Mouse (Mus musculus): ENCODE measurements at regions not wholly inside any gene's neighbourhood (a gene's known extent, or its start where the extent isn't known, plus 50 kb on each side); places are given as distances from the start of the nearest gene placed in this dataset.
A peak's percentile ranks its signal among the peaks of the same experiment; 100 is the strongest.

- Histone ChIP-seq H3K9ac (no peak overlapping the region), H3K9me3 (replicated peaks) (no peaks in the 10 kb centered on the region), H3K27me3 (no peaks in the 10 kb centered on the region), H3K36me3 (ENCODE audit: poor library complexity, severe bottlenecking) (no peaks in the 10 kb centered on the region), H3K4me3 (no peak overlapping the region), H3K4me1 (no peaks in the 10 kb centered on the region), H3K4me2 (no peak overlapping the region), H3K27ac (no peak overlapping the region)
- WGBS: 57% methylated on average over 2 of the region's 2 CpGs
- ATAC-seq: peak; percentile 33; the same call in 1 of the 2 replicates
These were observed 143.2 kb upstream of the Krr1 start for GRCm38 (mm10) chr10:111829291-111829690.

- H3K27me3 ChIP-seq: no peaks in the 10 kb centered on the region
- peaks cover 1% of the 10 kb centered on the region for H3K4me1 ChIP-seq
- no peak overlapping the region for H3K4me2 ChIP-seq
- no peak overlapping the region for H3K4me3 ChIP-seq
- H3K9ac ChIP-seq: no peak overlapping the region
- no peaks in the 10 kb centered on the region for H3K9me3 ChIP-seq (replicated peaks)
- H3K36me3 ChIP-seq (ENCODE audit: poor library complexity, severe bottlenecking): no peaks in the 10 kb centered on the region
- ATAC-seq: no peak
- WGBS: 72% methylated on average over 1 of the region's 1 CpGs
- H3K27ac ChIP-seq: no peak overlapping the region
These were observed 141.4 kb upstream of the Krr1 start for GRCm38 (mm10) chr10:111831105-111831504.

GRCm38 (mm10) chr10:111833611-111834010 is 138.9 kb upstream of the Krr1 start:
- Histone ChIP-seq H3K4me1 (peaks cover 8% of the 10 kb centered on the region), H3K9ac (no peak overlapping the region), H3K4me2 (no peak overlapping the region), H3K4me3 (no peak overlapping the region), H3K9me3 (replicated peaks) (no peaks in the 10 kb centered on the region), H3K27me3 (no peaks in the 10 kb centered on the region), H3K36me3 (ENCODE audit: poor library complexity, severe bottlenecking) (no peaks in the 10 kb centered on the region), H3K27ac (no peak overlapping the region)
- ATAC-seq: no peak
- 87% methylated on average over 2 of the region's 2 CpGs for WGBS

GRCm38 (mm10) chr10:111834280-111834679 is 138.2 kb upstream of the Krr1 start:
- ATAC-seq: no peak
- Histone ChIP-seq H3K27me3 (no peaks in the 10 kb centered on the region), H3K9me3 (replicated peaks) (no peaks in the 10 kb centered on the region), H3K9ac (no peak overlapping the region), H3K27ac (no peak overlapping the region), H3K4me2 (no peak overlapping the region), H3K4me3 (no peak overlapping the region), H3K4me1 (peaks cover 8% of the 10 kb centered on the region), H3K36me3 (ENCODE audit: poor library complexity, severe bottlenecking) (no peaks in the 10 kb centered on the region)
- 79% methylated on average over 5 of the region's 5 CpGs for WGBS

GRCm38 (mm10) chr10:111834925-111835823 is 137.3 kb upstream of the Krr1 start:
- H3K4me2 ChIP-seq: no peak overlapping the region
- no peak overlapping the region for H3K4me3 ChIP-seq
- H3K9ac ChIP-seq: no peak overlapping the region
- H3K9me3 ChIP-seq (replicated peaks): no peaks in the 10 kb centered on the region
- peaks cover 8% of the 10 kb centered on the region for H3K4me1 ChIP-seq
- no peak overlapping the region for H3K27ac ChIP-seq
- ATAC-seq: no peak
- whole genome bisulfite sequencing: 50% methylated on average over 11 of the region's 11 CpGs
- H3K36me3 ChIP-seq (ENCODE audit: poor library complexity, severe bottlenecking): no peaks in the 10 kb centered on the region
- H3K27me3 ChIP-seq: no peaks in the 10 kb centered on the region

GRCm38 (mm10) chr10:111836191-111836590 is 136.3 kb upstream of the Krr1 start:
- 0 out of 2 replicates have a peak, but pooled peaks have one; percentile 38 for ATAC-seq
- H3K27ac ChIP-seq: no peak overlapping the region
- peaks cover 8% of the 10 kb centered on the region for H3K4me1 ChIP-seq
- no peaks in the 10 kb centered on the region for H3K9me3 ChIP-seq (replicated peaks)
- no peak overlapping the region for H3K9ac ChIP-seq
- H3K4me2 ChIP-seq: no peak overlapping the region
- H3K27me3 ChIP-seq: no peaks in the 10 kb centered on the region
- no peaks in the 10 kb centered on the region for H3K36me3 ChIP-seq (ENCODE audit: poor library complexity, severe bottlenecking)
- WGBS: 41% methylated on average over 5 of the region's 5 CpGs
- H3K4me3 ChIP-seq: no peak overlapping the region

- ATAC-seq: no peak
- Histone ChIP-seq H3K36me3 (ENCODE audit: poor library complexity, severe bottlenecking) (no peaks in the 10 kb centered on the region), H3K9me3 (replicated peaks) (no peaks in the 10 kb centered on the region), H3K27ac (no peak overlapping the region), H3K4me2 (no peak overlapping the region), H3K4me1 (peaks cover 8% of the 10 kb centered on the region), H3K9ac (no peak overlapping the region), H3K4me3 (no peak overlapping the region), H3K27me3 (no peaks in the 10 kb centered on the region)
- WGBS: 90% methylated on average over 4 of the region's 4 CpGs
These were observed 135.7 kb upstream of the Krr1 start for GRCm38 (mm10) chr10:111836802-111837201.

GRCm38 (mm10) chr10:111842321-111842775 is 130.1 kb upstream of the Krr1 start:
- no peak for ATAC-seq
- no peaks in the 10 kb centered on the region for H3K27me3 ChIP-seq
- H3K36me3 ChIP-seq (ENCODE audit: poor library complexity, severe bottlenecking): no peaks in the 10 kb centered on the region

GRCm38 (mm10) chr10:111842896-111843295 is 129.6 kb upstream of the Krr1 start:
- 77% methylated on average over 7 of the region's 7 CpGs for WGBS
- ATAC-seq: no peak
- no peak overlapping the region for H3K9ac ChIP-seq
- no peak overlapping the region for H3K4me2 ChIP-seq
- no peaks in the 10 kb centered on the region for H3K36me3 ChIP-seq (ENCODE audit: poor library complexity, severe bottlenecking)
- no peak overlapping the region for H3K27ac ChIP-seq
- H3K9me3 ChIP-seq (replicated peaks): no peaks in the 10 kb centered on the region
- peaks cover 10% of the 10 kb centered on the region; the same call in 1 of the 2 replicates for H3K4me1 ChIP-seq
- no peak overlapping the region for H3K4me3 ChIP-seq
- no peaks in the 10 kb centered on the region for H3K27me3 ChIP-seq

More at GRCm38 (mm10) chr10:111842321-111842775, 130.1 kb upstream of the Krr1 start:
- WGBS: 51% methylated on average over 11 of the region's 11 CpGs
- H3K4me1 ChIP-seq: peaks cover 10% of the 10 kb centered on the region; the same call in 1 of the 2 replicates
- no peak overlapping the region for H3K4me2 ChIP-seq
- no peak overlapping the region for H3K4me3 ChIP-seq
- H3K9ac ChIP-seq: no peak overlapping the region
- no peak overlapping the region for H3K27ac ChIP-seq
- H3K9me3 ChIP-seq (replicated peaks): no peaks in the 10 kb centered on the region

- H3K27ac ChIP-seq: no peak overlapping the region
- ATAC-seq: no peak
- no peak overlapping the region for H3K4me3 ChIP-seq
- H3K4me2 ChIP-seq: no peak overlapping the region
- H3K36me3 ChIP-seq (ENCODE audit: poor library complexity, severe bottlenecking): no peaks in the 10 kb centered on the region
- no peak overlapping the region for H3K9ac ChIP-seq
- WGBS: 45% methylated on average over 9 of the region's 9 CpGs
- H3K4me1 ChIP-seq: peaks cover 10% of the 10 kb centered on the region; the same call in 1 of the 2 replicates
- no peaks in the 10 kb centered on the region for H3K27me3 ChIP-seq
- no peaks in the 10 kb centered on the region for H3K9me3 ChIP-seq (replicated peaks)
These were observed 129.2 kb upstream of the Krr1 start for GRCm38 (mm10) chr10:111843301-111843700.

GRCm38 (mm10) chr10:111844144-111844543 is 128.3 kb upstream of the Krr1 start:
- H3K9ac ChIP-seq: no peak overlapping the region
- H3K9me3 ChIP-seq (replicated peaks): no peaks in the 10 kb centered on the region
- ATAC-seq: no peak
- no peak overlapping the region for H3K27ac ChIP-seq
- no peak overlapping the region for H3K4me2 ChIP-seq
- no peaks in the 10 kb centered on the region for H3K27me3 ChIP-seq
- peaks cover 10% of the 10 kb centered on the region; the same call in 1 of the 2 replicates for H3K4me1 ChIP-seq
- no peak overlapping the region for H3K4me3 ChIP-seq
- H3K36me3 ChIP-seq (ENCODE audit: poor library complexity, severe bottlenecking): no peaks in the 10 kb centered on the region
- WGBS: 81% methylated on average over 10 of the region's 10 CpGs

- H3K27ac ChIP-seq: no peak overlapping the region
- peaks cover 10% of the 10 kb centered on the region; the same call in 1 of the 2 replicates for H3K4me1 ChIP-seq
- no peak overlapping the region for H3K4me2 ChIP-seq
- ATAC-seq: no peak
- no peaks in the 10 kb centered on the region for H3K9me3 ChIP-seq (replicated peaks)
- no peaks in the 10 kb centered on the region for H3K27me3 ChIP-seq
- H3K36me3 ChIP-seq (ENCODE audit: poor library complexity, severe bottlenecking): no peaks in the 10 kb centered on the region
- no peak overlapping the region for H3K9ac ChIP-seq
- H3K4me3 ChIP-seq: no peak overlapping the region
- WGBS: 93% methylated on average over 2 of the region's 2 CpGs
These were observed 126.5 kb upstream of the Krr1 start for GRCm38 (mm10) chr10:111845946-111846345.
